Comparison of ENCODE assay signal across 20 mouse cellular contexts in genomic region chr1:60853330-60853956, GRCm38 (mm10). TPM values are rescaled to one million over a fixed set of nuclear protein-coding genes. Genes with fewer than 3 reads are reported as not detected.
DNase-seq lines count a peak whose midpoint lies in the region; ATAC-seq and TF ChIP-seq lines count a peak whose summit lies in the region.
"Had no signal": no experiment of that assay in that cellular context is flagged by ENCODE, and none has a peak within 500 bp of the region (broad histone marks: within the 10 kb centered on the region; RNA-seq: fewer than 3 reads in every experiment).

No protein-coding gene starts in this region.

- peak; percentile 51; the same call in 1 of the 2 replicates for ATAC-seq in heart, embryonic 12.5 days (ENCODE audit: insufficient number of reproducible peaks, low FRiP score)
- no peak for ATAC-seq in liver, embryonic 11.5 days (replicated peaks; ENCODE audit: low FRiP score)
- no peak for ATAC-seq in megakaryocyte-erythroid progenitor cell, adult 5-6 weeks (replicated peaks; ENCODE audit: low FRiP score, low TSS enrichment, poor library complexity, severe bottlenecking)

- TF ChIP-seq CTCF in thymus, adult 2 months (IDR thresholded peaks at IDR 0.05; ENCODE audit: borderline replicate concordance, control insufficient read depth, extremely low read depth, insufficient read depth, low read length, poor library complexity) = no peak

- peaks cover 32% of the 10 kb centered on the region for H3K4me1 ChIP-seq in heart, embryonic 12.5 days (replicated peaks)
- H3K4me1 ChIP-seq in thymus, adult 2 months (replicated peaks; ENCODE audit: control insufficient read depth, insufficient read depth, low read length) = peaks cover 18% of the 10 kb centered on the region
- peaks cover 6% of the 10 kb centered on the region for H3K4me1 ChIP-seq in liver, embryonic 11.5 days (replicated peaks; ENCODE audit: control insufficient read depth, insufficient read depth, low read length)
- H3K4me1 ChIP-seq: limb, embryonic 15.5 days; lung, embryonic 15.5 days had no signal

- 50% methylated on average over 7 of the region's 7 CpGs for WGBS in heart, embryonic 12.5 days
- WGBS in thymus, adult 2 months = 65% methylated on average over 7 of the region's 7 CpGs
- WGBS in liver, embryonic 11.5 days = 57% methylated on average over 7 of the region's 7 CpGs

- no peak overlapping the region for H3K27ac ChIP-seq in heart, embryonic 12.5 days (ENCODE audit: poor library complexity, severe bottlenecking)
- peak overlapping the region; percentile 5; the same call in 1 of the 2 replicates for H3K27ac ChIP-seq in thymus, adult 2 months (ENCODE audit: control insufficient read depth, insufficient read depth, low read length)
- H3K27ac ChIP-seq in liver, embryonic 11.5 days (ENCODE audit: low read depth, low read length) = no peak overlapping the region
- H3K27ac ChIP-seq: forebrain, embryonic 10.5 days; limb, embryonic 15.5 days; lung, embryonic 15.5 days; midbrain, embryonic 12.5 days; neural tube, embryonic 12.5 days had no signal

- no peak overlapping the region for H3K9ac ChIP-seq in heart, embryonic 12.5 days
- H3K9ac ChIP-seq in liver, embryonic 11.5 days (ENCODE audit: low read depth, low read length) = no peak overlapping the region
- H3K9ac ChIP-seq: limb, embryonic 15.5 days; lung, embryonic 15.5 days; midbrain, embryonic 12.5 days; neural tube, embryonic 12.5 days had no signal

- H3K27me3 ChIP-seq in heart, embryonic 12.5 days (replicated peaks) = no peaks in the 10 kb centered on the region
- H3K27me3 ChIP-seq in thymus, adult 2 months (ENCODE audit: control insufficient read depth, insufficient read depth, low read length) = no peaks in the 10 kb centered on the region
- no peaks in the 10 kb centered on the region for H3K27me3 ChIP-seq in liver, embryonic 11.5 days (replicated peaks; ENCODE audit: control insufficient read depth, insufficient read depth, low read length)
- H3K27me3 ChIP-seq: limb, embryonic 15.5 days; lung, embryonic 15.5 days; neural tube, embryonic 12.5 days had no signal

- no peak overlapping the region for H3K4me3 ChIP-seq in heart, embryonic 12.5 days
- H3K4me3 ChIP-seq in thymus, adult 2 months (ENCODE audit: control insufficient read depth, insufficient read depth, low read length) = no peak overlapping the region
- no peak overlapping the region for H3K4me3 ChIP-seq in liver, embryonic 11.5 days (ENCODE audit: low read depth, low read length)
- H3K4me3 ChIP-seq: forebrain, embryonic 10.5 days; limb, embryonic 15.5 days; lung, embryonic 15.5 days; midbrain, embryonic 12.5 days; neural tube, embryonic 12.5 days had no signal

- DNase-seq in heart, postnatal 4 days = no peak
- no peak for DNase-seq in thymus, adult 2 months
- no peak for DNase-seq in thymus, adult 18-20 months
- peak; percentile 14 for DNase-seq in Muller cell, postnatal 12 days (ENCODE audit: inconsistent ontology term)
- DNase-seq in natural killer cell, adult 2 months (ENCODE audit: low spot score in 2 of 2) = peak; percentile 22 to 37
- no peak for DNase-seq in liver, embryonic 11.5 days (ENCODE audit: low spot score)
- DNase-seq: cerebellum, adult 8-10 months; kidney, postnatal 36 days; retina, postnatal 1 day had no signal

- H3K9me3 ChIP-seq in heart, embryonic 12.5 days (replicated peaks) = no peaks in the 10 kb centered on the region
- H3K9me3 ChIP-seq in liver, embryonic 11.5 days (ENCODE audit: control insufficient read depth, low read length) = no peaks in the 10 kb centered on the region
- H3K9me3 ChIP-seq: forebrain, embryonic 10.5 days; limb, embryonic 15.5 days; lung, embryonic 15.5 days; midbrain, embryonic 12.5 days; neural tube, embryonic 12.5 days had no signal

- H3K36me3 ChIP-seq in heart, embryonic 12.5 days = no peaks in the 10 kb centered on the region
- no peaks in the 10 kb centered on the region for H3K36me3 ChIP-seq in thymus, adult 2 months (ENCODE audit: control insufficient read depth, insufficient read depth, low read length)
- no peaks in the 10 kb centered on the region for H3K36me3 ChIP-seq in liver, embryonic 11.5 days (ENCODE audit: control insufficient read depth, insufficient read depth, low read length)
- H3K36me3 ChIP-seq: forebrain, embryonic 10.5 days; limb, embryonic 15.5 days; lung, embryonic 15.5 days; midbrain, embryonic 12.5 days; neural tube, embryonic 12.5 days had no signal

- no peak for TF ChIP-seq POLR2A in thymus, adult 2 months (IDR thresholded peaks at IDR 0.05; ENCODE audit: control insufficient read depth, extremely low read depth, insufficient read depth, low read length, poor library complexity)

- H3K4me2 ChIP-seq in heart, embryonic 12.5 days = no peak overlapping the region
- H3K4me2 ChIP-seq in liver, embryonic 11.5 days = no peak overlapping the region
- H3K4me2 ChIP-seq: limb, embryonic 15.5 days; lung, embryonic 15.5 days; midbrain, embryonic 12.5 days; neural tube, embryonic 12.5 days had no signal

RNA-seq across cellular contexts. Expression of gene Ctla4, which starts 33.4 kb away (rescaled TPM):
- not detected in 2 replicates for polyA plus RNA-seq in heart, embryonic 12.5 days (2016; fragmentation: Nextera tagmentation; extraction: Ambion mirVana)
- not detected for total RNA-seq in heart, postnatal 4 days (2021)
- polyA plus RNA-seq in thymus, adult 2 months (2012; rRNA removed) = 3.8 and 7.4 TPM in 2 replicates
- polyA plus RNA-seq in liver, embryonic 11.5 days (2014; fragmentation: Nextera tagmentation; extraction: Ambion mirVana) = not detected in 2 replicates
- not detected in 2 replicates for total RNA-seq in megakaryocyte-erythroid progenitor cell, adult 5-6 weeks (2014; fragmentation: Nextera tagmentation)
- total RNA-seq in megakaryocyte-erythroid progenitor cell, adult 5-6 weeks (2017) = not detected in 2 replicates
- total RNA-seq: granulocyte monocyte progenitor cell, adult 5-6 weeks; left cerebral cortex, adult 18-20 months had no signal
- polyA plus RNA-seq: C2C12; forebrain, embryonic 10.5 days; intestine, embryonic 16.5 days; midbrain, embryonic 12.5 days; neural tube, embryonic 12.5 days had no signal

Comparison
In these comparisons a context has a peak if more than half of its experiments do, and no peak if none do; other contexts are left out.
1. DNase-seq: peak in Muller cell, postnatal 12 days (single experiment) and natural killer cell, adult 2 months (2 of 2); none in heart, postnatal 4 days (single experiment), thymus, adult 2 months (single experiment), thymus, adult 18-20 months (0 of 2) and liver, embryonic 11.5 days (single experiment).